Mouse (Mus musculus) ZHBTc4 (cell line): ENCODE measurements around the gene Gm21663.
"Not testable (repeated sequence)": the region's sequence is repeated elsewhere in the genome, so short reads cannot be mapped to it uniquely, and the experiment has no call there.

Source experiments
- DNase-seq: peaks from one replicate; pipeline ENCODE4 v3.0.0-alpha.2; 2011; ENCODE audit warnings: low read depth, low spot score

The Gm21663 gene

GRCm38 (mm10) chr5:25942281-25942680, at the start of gene Gm21663:
Gene Gm21663 (minus strand): TSS chr5:25942381.
- DNase-seq: not testable (repeated sequence)

- DNase-seq: not testable (repeated sequence)
These were observed 46.4 kb upstream of the Gm21663 start, which contains the start of gene Gm21698 for GRCm38 (mm10) chr5:25988550-25988949. Gene Gm21698 (minus strand): TSS chr5:25988650.

GRCm38 (mm10) chr5:25972563-25972962, 30.4 kb upstream of the Gm21663 start, which contains the start of gene Gm21680:
Gene Gm21680 (minus strand): TSS chr5:25972663.
- DNase-seq: not testable (repeated sequence)

- not testable (repeated sequence) for DNase-seq
These were observed 14.9 kb upstream of the Gm21663 start for GRCm38 (mm10) chr5:25957050-25957449.

GRCm38 (mm10) chr5:25956611-25957010, 14.4 kb upstream of the Gm21663 start:
- peak; percentile 64 for DNase-seq

GRCm38 (mm10) chr5:25954317-25954716, 12.1 kb upstream of the Gm21663 start, which contains the start of gene Gm21671:
Gene Gm21671 (minus strand): TSS chr5:25954417.
- not testable (repeated sequence) for DNase-seq

GRCm38 (mm10) chr5:25945391-25945790, 3.2 kb upstream of the Gm21663 start:
- DNase-seq: not testable (repeated sequence)

GRCm38 (mm10) chr5:25891321-25891720, 50.9 kb downstream of the Gm21663 start:
- no peak for DNase-seq

- no peak for DNase-seq
These were observed 52.3 kb downstream of the Gm21663 start for GRCm38 (mm10) chr5:25889746-25890382.

GRCm38 (mm10) chr5:25886708-25887107, 55.5 kb downstream of the Gm21663 start:
- DNase-seq: no peak
